Mouse (Mus musculus) layer of hippocampus, adult 11-12 months (tissue): Measurements from ENCODE around the gene Orc4.
"Not testable (repeated sequence)": the region's sequence is repeated elsewhere in the genome, so short reads cannot be mapped to it uniquely, and the experiment has no call there.

ENCODE experiments used
- DNase-seq: peaks from one replicate; pipeline ENCODE4 v3.0.0; 2022; ENCODE audit warnings: low spot score

Orc4 gene

DNA sequence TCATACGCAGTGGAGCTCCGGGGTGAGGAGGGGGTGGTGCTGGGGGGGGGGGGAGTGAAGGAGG, at the start of gene Orc4:
Gene Orc4, minus strand, starts transcription at position 26 of the 64 bp plus-strand sequence.
- DNase-seq: no peak

DNA sequence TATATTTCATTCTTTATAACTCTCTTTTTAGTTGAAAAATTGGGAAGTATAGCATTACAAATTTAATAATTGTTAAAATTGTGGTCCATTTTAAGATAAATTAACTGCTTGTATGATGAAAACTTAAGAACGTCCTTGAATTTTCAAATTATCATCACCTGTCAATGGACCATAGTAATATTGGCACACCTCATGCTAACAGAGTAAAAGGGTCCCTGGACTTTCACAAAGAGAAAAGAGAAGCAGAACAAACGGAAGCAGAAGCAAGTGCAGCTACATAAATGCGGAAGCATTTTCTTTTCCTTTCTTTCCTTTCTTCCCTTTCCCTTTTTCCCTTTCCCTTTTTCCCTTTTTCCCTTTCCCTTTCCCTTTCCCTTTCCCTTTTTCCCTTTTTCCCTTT, 40.2 kb upstream of the Orc4 start:
- DNase-seq: no peak

DNA sequence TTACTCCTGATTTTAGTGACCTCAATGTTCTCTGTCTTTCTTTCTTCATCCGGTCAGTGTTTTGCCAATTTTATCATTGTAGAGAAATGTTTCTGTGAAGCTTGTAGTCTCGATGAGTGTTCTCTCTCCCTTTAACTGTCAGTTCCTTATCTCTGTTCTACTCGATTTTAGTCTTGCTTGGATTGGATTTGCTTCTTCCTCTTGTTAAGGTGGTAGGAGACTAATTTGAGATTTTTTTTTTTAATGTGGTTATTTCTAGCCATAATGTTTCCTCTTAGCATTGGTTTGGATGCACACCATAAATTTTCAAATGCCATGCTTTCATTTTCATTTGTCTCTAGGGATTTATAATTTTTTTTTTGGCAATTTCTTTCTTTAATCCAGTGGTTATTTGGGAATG, 28.8 kb upstream of the Orc4 start:
- DNase-seq: no peak

DNA sequence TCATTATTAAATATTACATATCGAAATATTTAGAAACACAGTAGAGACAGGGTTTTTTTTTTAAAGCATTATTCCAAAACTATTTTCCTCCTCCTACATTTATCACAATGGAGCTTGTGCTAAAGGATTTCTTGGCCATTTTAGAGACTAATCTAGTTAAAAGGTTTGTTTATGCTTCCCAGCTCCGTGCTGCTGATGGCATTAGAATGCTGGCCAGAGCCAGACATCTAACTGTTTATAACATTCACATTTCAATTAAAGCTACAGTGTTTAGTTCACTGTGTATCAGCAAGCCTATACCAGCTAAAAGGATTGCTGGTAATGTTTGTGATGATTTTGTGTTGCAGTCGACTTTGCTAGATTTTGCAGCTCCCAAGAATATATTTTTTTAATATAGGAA, 6.5 kb upstream of the Orc4 start:
- DNase-seq: no peak

DNA sequence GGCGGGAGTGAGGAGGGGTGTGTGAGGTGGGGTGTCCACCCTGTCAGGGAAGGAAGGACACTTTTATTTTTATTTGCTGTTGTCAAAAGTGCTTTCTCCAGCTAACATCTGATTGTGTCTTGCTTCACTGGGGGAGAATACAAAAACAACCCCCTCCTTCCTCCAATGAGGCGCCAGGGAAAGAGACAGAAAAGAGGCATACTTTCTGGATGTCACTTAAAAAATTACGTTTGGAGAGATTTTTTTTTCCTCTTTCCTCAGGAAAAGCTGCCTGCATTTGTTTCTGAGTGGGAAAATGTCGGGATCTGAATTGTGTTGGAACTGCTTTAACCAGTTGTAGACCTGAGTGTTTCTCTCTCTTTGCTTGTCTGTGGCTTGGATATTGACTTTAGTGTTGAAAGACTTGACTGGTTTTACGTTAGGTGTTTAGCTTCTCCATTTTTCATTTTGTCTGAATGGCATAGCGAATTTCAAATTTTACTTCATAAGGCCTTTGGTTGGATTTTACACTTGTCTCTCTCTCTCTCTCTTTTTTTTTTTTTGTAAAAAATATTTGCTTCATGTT, 321 bp upstream of the Orc4 start:
- no peak for DNase-seq

DNA sequence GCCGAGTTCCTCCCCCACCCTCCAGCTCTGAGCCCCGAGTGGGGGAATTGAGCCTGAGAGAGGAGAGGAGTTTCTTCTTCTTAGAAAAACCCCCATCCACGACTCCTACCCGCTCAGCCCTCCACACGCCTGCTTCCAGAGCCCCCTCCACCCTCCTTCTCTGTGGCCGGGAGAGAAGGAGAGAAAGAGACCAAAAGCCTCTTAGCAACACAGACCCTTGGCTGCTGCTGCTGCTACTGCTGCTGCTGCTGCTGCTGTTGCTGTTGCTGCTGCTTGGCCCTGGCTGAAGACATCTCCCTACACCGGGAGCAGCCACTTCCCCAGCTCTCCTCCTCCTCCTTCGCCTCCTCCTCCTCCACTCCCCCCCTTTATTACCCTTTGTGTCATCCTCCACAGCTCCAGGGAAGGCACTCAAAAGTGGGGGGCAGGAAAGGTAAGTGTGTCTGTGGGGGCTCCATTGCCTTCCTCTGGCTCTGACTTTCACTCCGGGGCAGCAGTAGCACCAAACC, 280 bp downstream of the Orc4 start:
- DNase-seq: peak; percentile 29

DNA sequence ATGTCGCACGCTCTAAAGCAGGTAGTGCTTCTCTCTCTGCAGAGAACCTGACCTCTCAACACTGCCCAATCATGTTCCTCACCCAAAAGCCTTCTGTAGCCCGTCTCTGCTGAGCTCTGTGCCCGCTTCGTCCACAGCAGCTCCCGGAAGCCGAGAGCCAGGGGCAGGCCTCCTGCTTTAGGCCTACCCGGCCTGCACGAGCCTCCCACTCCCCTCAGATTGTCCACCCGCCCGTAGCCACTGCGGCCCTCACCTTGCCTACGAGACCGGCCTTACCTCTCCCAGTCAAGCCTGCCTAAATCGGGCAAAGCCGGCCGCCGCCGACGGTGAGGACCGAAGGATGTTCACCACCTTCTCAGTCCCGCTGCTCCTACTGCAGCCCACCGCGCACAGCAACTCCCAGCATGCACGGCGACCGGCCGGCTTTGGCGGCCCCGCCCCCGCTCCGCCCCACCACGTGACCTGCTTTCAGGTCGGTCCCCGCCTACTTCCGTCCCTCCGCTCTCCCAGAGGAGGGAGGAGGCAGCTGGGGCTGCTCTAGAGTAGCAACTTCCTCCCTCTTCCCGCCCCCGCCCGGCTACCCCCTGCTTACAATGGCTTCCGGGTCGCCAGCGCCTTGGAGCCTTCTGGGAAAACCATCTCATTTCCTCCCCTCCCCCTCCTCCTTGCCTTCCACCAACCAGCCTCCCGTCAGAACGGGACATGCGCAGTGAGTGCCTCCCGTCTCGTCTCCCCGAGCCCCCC, 1.1 kb downstream of the Orc4 start, which contains the start of gene Mbd5:
Gene Mbd5, plus strand, starts transcription at position 668 of the 744 bp plus-strand sequence.
- peak; percentile 98 for DNase-seq

DNA sequence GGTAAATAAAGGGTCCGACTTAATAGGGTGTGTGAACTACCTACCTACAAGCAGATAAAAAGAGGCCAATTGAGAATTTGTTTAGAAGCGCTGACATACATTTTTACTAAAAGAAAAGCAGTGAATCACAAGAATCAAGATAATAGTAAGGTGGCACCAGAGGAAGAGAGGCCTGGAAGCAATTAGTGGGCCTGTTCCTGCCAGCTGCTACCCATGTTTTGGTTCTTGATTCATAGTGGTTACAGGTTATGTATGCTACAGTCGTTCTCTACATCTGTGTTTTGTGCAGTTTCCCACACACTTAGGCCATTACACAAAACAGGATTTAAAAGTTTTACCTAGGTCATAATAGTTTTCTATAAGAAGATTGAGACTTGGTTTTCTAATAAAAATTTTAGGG, 2.3 kb downstream of the Orc4 start:
- no peak for DNase-seq

DNA sequence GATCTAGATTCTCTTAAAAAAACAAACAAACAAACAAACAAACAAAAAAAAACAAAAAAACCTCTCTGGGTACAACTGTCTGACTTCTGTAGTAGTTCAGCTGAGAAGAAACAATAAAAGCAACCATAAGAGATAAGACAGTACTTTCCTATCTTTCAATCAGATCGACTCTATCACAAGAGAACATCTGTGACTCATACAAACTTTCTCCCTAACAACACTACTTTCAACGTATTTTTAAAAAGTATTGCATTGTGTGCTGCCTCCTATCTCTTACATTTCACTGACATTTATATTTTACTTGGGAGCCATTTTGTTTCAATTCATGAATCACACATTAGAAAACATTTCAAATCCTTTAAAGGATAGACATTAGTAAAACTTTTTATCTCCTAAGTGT, 15.0 kb downstream of the Orc4 start:
- DNase-seq: no peak

DNA sequence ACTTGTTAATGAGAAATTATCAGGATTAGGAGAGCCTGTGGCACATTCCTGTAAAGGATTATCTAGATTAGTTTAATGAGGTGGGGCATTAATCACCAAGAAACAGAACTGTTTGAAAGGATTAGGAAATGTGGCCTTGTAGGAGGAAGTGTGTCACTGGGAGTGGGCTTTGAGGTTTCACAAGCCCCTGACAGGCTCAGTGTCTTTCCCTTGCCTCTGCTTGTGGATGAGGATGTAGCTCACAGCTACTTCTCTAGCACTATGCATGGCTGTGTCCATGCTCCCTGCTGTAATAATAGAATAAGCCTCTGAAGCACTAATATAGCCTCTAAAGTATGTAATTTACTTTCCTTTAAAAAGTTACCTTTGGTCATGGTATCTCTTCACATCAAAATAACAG, 34.2 kb downstream of the Orc4 start:
- no peak for DNase-seq

DNA sequence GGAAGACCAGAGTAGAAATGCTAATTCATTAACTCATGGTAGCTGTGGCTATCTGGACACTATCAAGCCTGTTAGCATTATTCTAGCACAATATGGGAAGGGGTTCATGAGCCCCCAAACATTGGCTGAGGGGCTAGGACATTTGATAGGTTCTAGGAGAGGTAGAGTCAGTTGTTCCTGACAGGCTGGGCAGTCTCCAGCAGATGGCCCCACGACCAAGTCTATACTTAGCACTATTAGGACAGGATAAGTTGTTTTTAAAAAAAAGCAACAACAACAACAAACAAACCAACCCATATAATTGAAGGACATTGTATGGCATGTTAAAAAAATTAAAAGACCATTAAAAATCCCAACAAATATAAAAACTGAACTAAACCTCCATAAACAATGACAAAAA, 35.9 kb downstream of the Orc4 start:
- no peak for DNase-seq

DNA sequence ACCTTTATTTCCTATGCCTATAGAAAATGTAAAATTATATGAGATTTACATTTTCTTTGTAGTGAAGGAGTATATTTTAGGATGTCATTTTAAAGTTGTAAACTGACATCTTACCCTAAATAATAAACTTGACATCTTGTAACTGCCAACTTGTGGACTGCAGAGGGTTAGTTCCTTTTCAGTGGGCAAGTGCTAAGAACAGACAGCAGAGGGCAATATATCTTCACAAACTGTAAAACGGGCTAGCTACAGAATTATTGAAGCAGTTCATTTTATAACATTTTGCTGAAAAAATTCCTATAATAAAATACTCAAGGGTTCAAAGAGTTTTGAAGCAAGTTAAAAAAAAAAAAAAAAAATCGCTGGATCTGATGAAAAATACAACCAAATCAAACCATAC, 41.2 kb downstream of the Orc4 start:
- DNase-seq: no peak

DNA sequence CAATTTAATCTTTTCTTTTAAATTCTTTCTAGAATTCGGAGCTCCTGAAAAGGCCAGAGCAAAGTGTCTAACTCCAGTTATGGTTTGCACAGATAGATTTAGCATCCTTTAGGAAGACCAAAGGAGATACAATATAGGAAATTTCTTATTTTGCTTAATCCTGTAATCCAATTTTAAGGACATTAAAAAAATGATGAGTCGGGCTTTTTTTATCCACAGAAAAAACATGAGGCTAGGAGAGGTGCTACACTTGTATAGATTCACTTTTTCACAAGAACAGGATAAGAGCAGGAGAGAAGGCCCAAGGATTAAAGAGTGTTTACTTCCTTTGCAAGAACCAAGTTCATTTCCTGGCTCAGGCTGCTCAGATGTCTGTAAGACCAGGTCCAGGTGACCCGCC, 54.9 kb downstream of the Orc4 start:
- DNase-seq: no peak

DNA sequence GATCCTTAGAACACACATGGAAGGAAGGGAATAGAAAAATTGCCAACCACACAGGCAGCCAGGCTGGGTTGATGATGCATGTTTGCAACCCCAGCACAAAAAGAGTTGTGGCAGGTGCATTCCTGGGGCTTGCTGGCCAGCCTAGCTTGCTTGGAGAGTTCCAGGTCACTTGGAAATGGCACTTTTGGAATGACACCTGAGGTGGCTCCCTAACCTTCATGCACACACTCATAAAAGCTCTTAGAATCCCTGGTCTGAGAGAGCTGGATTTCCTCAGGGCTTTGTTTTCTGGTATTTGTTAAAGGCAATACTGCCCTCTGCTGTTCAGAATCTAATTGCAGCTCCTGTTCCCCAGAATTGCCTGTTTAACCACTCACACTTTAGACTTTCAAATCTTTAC, 64.1 kb downstream of the Orc4 start:
- peak; percentile 86 for DNase-seq

DNA sequence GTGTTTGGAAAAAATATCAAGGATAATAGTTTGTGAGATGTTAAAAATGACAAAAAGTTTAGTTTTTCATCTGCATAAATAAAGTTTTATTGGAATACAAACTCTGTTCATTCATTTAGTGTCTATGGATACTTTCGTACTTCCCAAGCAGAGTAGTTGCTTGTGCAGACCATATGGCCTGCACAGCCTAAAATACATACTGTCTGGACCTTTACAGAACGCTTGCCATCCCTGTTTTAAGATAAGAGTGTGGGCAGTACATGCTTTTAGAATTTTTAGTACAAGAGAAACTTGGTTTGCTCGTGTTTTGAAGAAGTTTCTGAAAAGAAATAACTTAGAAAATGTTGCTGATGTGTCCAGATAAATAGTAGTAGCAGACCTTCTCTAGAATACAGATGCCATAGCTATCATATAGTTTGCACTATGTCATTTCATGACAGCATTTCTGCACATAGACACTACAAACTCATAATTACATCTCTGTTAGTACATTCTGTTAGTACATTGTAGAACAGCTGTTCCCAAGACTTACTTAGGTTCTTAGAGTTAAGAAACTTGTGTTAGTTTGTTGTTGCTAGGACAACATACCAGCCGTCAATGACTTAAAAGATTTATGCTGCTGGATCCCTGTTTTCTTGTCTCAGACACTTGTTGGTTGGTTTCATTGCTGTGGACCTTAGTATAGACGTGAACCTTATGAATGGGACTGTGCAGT, 81.7 kb downstream of the Orc4 start:
- no peak for DNase-seq

DNA sequence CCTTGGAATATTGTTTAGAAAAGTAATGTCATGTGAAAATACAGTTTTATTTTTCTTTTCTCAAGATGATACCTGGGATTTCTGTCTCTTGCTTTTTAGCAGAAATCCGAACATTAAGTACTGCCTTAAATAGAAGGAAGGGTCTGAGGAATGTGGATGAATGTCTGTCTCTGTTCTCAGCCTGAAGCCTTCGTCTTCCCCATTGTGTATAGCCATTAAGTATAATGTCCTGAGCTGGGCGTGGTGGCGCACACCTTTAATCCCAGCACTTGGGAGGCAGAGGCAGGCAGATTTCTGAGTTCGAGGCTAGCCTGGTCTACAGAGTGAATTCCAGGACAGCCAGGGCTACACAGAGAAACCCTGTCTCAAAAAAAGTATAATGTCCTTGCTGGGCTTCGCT, 84.5 kb downstream of the Orc4 start:
- DNase-seq: not testable (repeated sequence)
